Mouse (Mus musculus) intestine, postnatal 0 days (tissue): ENCODE measurements around the gene Usp21. TPM values are rescaled to one million over a fixed set of nuclear protein-coding genes. Genes with fewer than 3 reads are reported as not detected.

ENCODE experiments used
- ATAC-seq: fragments of 200-750 bp; cut with Nextera tagmentation; 2 replicates; pipeline ENCODE4 v1.8.0; 2017; ENCODE audit warnings: mild to moderate bottlenecking, moderate TSS enrichment, moderate library complexity
- H3K27ac ChIP-seq: fragments of 300-500 bp; sonication (generic); 2 replicates; pipeline ENCODE4 v1.5.1; 2014; ENCODE audit warnings: mild to moderate bottlenecking, low read depth, low read length, moderate library complexity
- H3K27me3 ChIP-seq: fragments of 300-500 bp; sonication (generic); replicated peaks from 2 replicates; pipeline ENCODE4 v1.6.1; 2014; ENCODE audit warnings: low read length, mixed read lengths; ENCODE audit not compliant: control insufficient read depth, insufficient read depth
- H3K36me3 ChIP-seq: fragments of 300-500 bp; sonication (generic); 2 replicates; pipeline ENCODE4 v1.6.1; 2014; ENCODE audit warnings: mild to moderate bottlenecking, moderate library complexity; ENCODE audit not compliant: control insufficient read depth, insufficient read depth
- H3K4me1 ChIP-seq: fragments of 300-500 bp; sonication (generic); replicated peaks from 2 replicates; pipeline ENCODE4 v1.6.1; 2014; ENCODE audit warnings: antibody characterized with exemption, low read length, mixed read lengths; ENCODE audit not compliant: control insufficient read depth, insufficient read depth
- H3K4me2 ChIP-seq: fragments of 300-500 bp; sonication (generic); replicated peaks from 2 replicates; pipeline ENCODE4 v1.6.1; 2014; ENCODE audit warnings: low read depth, mild to moderate bottlenecking, moderate library complexity
- H3K4me3 ChIP-seq: fragments of 300-500 bp; sonication (generic); 2 replicates; pipeline ENCODE4 v1.5.1; 2014; ENCODE audit warnings: low read depth, low read length
- H3K9ac ChIP-seq: fragments of 300-500 bp; sonication (generic); 2 replicates; pipeline ENCODE4 v1.6.1; 2014; ENCODE audit warnings: mild to moderate bottlenecking, low read depth, low read length
- H3K9me3 ChIP-seq: fragments of 300-500 bp; sonication (generic); 2 replicates; pipeline ENCODE4 v1.6.1; 2016; ENCODE audit warnings: mixed run types; ENCODE audit not compliant: control insufficient read depth
- CTCF ChIP-seq: sonication (generic); IDR thresholded peaks from 2 replicates; pipeline ENCODE4 v1.5.1; 2016; ENCODE audit warnings: low read depth, mild to moderate bottlenecking, control low read depth, antibody characterized with exemption, moderate library complexity
- WGBS: fragments of 180-500 bp; shearing (Covaris S2); extraction: QIAGEN DNeasy Blood & Tissue Kit; methylation state at CpG from one replicate; pipeline ENCODE4 v1.1.7; 2014; 5-methylcytosine and 5-hydroxymethylcytosine counted together
- polyA plus RNA-seq: library from polyadenylated mRNA; unstranded; fragments of >200 nt; fragmentation: Nextera tagmentation; extraction: Ambion mirVana; gene quantifications from 2 replicates; pipeline ENCODE4 v1.2.1, GENCODE M21; 2015

Usp21 gene
- polyA plus RNA-seq, 1 experiment from 2014 or later = 20.4 TPM

DNA sequence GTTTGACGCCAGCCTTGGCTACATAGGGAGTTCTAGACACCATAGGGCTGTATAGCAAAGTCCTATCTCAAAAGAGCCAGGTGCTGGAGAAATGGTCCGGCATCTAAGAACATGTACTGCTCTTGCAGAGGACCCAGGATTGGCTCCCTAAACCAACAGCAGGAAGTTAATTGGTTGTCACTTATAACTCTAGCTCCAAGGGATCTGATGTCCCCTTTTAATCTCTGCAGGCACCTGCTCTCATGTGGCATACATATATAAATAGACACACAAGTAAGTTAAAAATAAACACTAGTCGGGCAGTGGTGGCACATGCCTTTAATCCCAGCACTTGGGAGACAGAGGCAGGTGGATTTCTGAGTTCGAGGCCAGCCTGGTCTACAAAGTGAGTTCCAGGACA lies 52.0 kb downstream of the Usp21 start:
- Histone ChIP-seq H3K4me2 (no peak overlapping the region), H3K9ac (no peak overlapping the region), H3K36me3 (peaks cover 68% of the 10 kb centered on the region), H3K27me3 (no peaks in the 10 kb centered on the region), H3K4me3 (no peak overlapping the region), H3K4me1 (no peaks in the 10 kb centered on the region), H3K27ac (no peak overlapping the region), H3K9me3 (no peaks in the 10 kb centered on the region)
- ATAC-seq = no peak
- no peak for TF ChIP-seq CTCF
- whole genome bisulfite sequencing = 83% methylated on average over 4 of the region's 4 CpGs

- WGBS = 85% methylated on average over 4 of the region's 4 CpGs
- Histone ChIP-seq H3K4me2 (no peak overlapping the region), H3K4me3 (no peak overlapping the region), H3K4me1 (no peaks in the 10 kb centered on the region), H3K9me3 (no peaks in the 10 kb centered on the region), H3K9ac (no peak overlapping the region), H3K27me3 (no peaks in the 10 kb centered on the region), H3K27ac (no peak overlapping the region), H3K36me3 (peaks cover 62% of the 10 kb centered on the region)
- TF ChIP-seq CTCF = no peak
- no peak for ATAC-seq
Observed at GRCm38 (mm10) chr1:171234538-171234937, 53.3 kb downstream of the Usp21 start.

- no peak for TF ChIP-seq CTCF
- no peaks in the 10 kb centered on the region for H3K4me1 ChIP-seq
- no peak within 1 kb of the TSS; the same call in 1 of the 2 replicates for H3K4me3 ChIP-seq
- ATAC-seq = no peak
- 90% methylated on average over 14 of the region's 14 CpGs for WGBS
- H3K9me3 ChIP-seq = no peaks in the 10 kb centered on the region
- no peak within 1 kb of the TSS for H3K9ac ChIP-seq
- no peaks in the 10 kb centered on the region for H3K27me3 ChIP-seq
- H3K36me3 ChIP-seq = peaks cover 57% of the 10 kb centered on the region
- H3K4me2 ChIP-seq = no peak within 1 kb of the TSS
- H3K27ac ChIP-seq = peak within 1 kb of the TSS; percentile 23; the same call in 1 of the 2 replicates
Observed at GRCm38 (mm10) chr1:171234126-171234525, 53.7 kb downstream of the Usp21 start, which contains the start of gene Fcer1g. TSS of gene Fcer1g (minus strand) at chr1:171234365.

DNA sequence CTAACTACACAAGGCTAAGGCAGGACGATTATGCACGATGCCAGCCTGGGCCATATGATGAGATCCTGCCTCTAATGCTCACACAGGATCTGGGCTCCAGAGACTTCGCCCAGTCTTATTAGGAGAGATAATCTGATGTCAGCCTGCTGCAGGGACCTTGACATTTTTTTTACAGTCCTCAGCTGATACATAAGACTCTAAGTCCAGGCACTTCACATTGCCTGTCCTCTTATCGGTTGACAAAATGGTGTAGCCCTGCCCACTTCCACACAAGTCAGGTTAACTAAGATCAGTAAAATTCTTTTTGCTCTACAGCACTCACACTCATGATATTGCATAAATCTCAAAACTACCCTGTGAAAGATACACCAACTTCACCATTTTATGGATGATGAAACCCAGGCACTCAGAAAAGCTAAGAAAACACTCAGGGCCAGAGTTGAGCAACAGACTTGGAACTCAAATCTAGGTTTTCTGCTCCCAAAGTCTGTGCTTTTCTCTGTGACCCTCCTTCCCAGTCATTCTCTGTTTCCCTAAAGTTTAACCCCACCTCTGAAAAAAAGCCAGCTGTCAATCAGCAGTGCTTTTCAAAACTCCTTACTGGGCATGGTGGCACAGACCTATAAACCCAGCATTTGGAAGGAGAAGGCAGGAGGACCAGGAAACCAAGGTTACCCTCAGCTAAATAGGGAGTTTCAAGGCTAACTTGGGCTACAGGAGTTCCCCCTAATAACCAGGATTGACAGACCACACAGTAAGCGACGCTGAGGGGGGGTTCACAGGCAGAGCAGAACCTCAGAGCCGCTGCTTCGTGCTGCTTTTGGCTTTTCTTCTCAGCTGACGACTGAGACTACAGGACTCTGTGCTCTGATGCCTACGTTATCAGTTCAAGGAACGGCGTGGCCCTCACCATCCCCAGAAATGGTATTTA lies 54.7 kb downstream of the Usp21 start:
- ATAC-seq = no peak
- H3K36me3 ChIP-seq = peaks cover 47% of the 10 kb centered on the region
- WGBS = 67% methylated on average over 12 of the region's 12 CpGs
- H3K27ac ChIP-seq = 0 out of 2 replicates have a peak overlapping the region, but pooled peaks have one; percentile 23
- H3K9me3 ChIP-seq = no peaks in the 10 kb centered on the region
- no peak overlapping the region for H3K4me2 ChIP-seq
- no peak for TF ChIP-seq CTCF
- no peaks in the 10 kb centered on the region for H3K27me3 ChIP-seq
- H3K4me3 ChIP-seq = no peak overlapping the region; the same call in 1 of the 2 replicates
- no peaks in the 10 kb centered on the region for H3K4me1 ChIP-seq
- H3K9ac ChIP-seq = no peak overlapping the region

- no peak for TF ChIP-seq CTCF
- H3K4me1 ChIP-seq = no peaks in the 10 kb centered on the region
- no peaks in the 10 kb centered on the region for H3K9me3 ChIP-seq
- no peak for ATAC-seq
- H3K4me3 ChIP-seq = no peak overlapping the region
- H3K4me2 ChIP-seq = no peak overlapping the region
- H3K9ac ChIP-seq = no peak overlapping the region
- no peaks in the 10 kb centered on the region for H3K27me3 ChIP-seq
- WGBS = 77% methylated on average over 5 of the region's 5 CpGs
- H3K36me3 ChIP-seq = peaks cover 40% of the 10 kb centered on the region
- H3K27ac ChIP-seq = no peak overlapping the region
Observed at GRCm38 (mm10) chr1:171232348-171232747, 55.4 kb downstream of the Usp21 start.

Other genes with a start within 250 kb of the Usp21 start
- gene Fcgr3, start 223.1 kb downstream of the Usp21 start, polyA plus RNA-seq = 13.9 and 15.8 TPM in 2 replicates
- gene Cfap126, start 174.1 kb downstream of the Usp21 start, polyA plus RNA-seq = 1.9 and 2.9 TPM in 2 replicates
- gene Sdhc, start 137.4 kb downstream of the Usp21 start, polyA plus RNA-seq = 439 and 453 TPM in 2 replicates
- 0.80 and 1.1 TPM in 2 replicates for gene Mpz, start 137.3 kb downstream of the Usp21 start, polyA plus RNA-seq
- 29.1 and 29.9 TPM in 2 replicates for gene Pcp4l1, start 91.7 kb downstream of the Usp21 start, polyA plus RNA-seq
- 30.9 and 38.9 TPM in 2 replicates for gene Nr1i3, start 74.0 kb downstream of the Usp21 start, polyA plus RNA-seq
- gene Tomm40l, start 65.5 kb downstream of the Usp21 start, polyA plus RNA-seq = 14.7 and 16.5 TPM in 2 replicates
- gene Apoa2, start 62.9 kb downstream of the Usp21 start, polyA plus RNA-seq = 9.2 and 14.1 TPM in 2 replicates
- 47.7 and 54.0 TPM in 2 replicates for gene Fcer1g, start 53.6 kb downstream of the Usp21 start, polyA plus RNA-seq
- gene Adamts4, start 37.6 kb downstream of the Usp21 start, polyA plus RNA-seq = 2.0 and 2.8 TPM in 2 replicates
- gene Ndufs2, start 36.6 kb downstream of the Usp21 start, polyA plus RNA-seq = 249 and 255 TPM in 2 replicates
- 27.0 and 27.4 TPM in 2 replicates for gene B4galt3, start 17.7 kb downstream of the Usp21 start, polyA plus RNA-seq
- 11.4 and 12.8 TPM in 2 replicates for gene Ppox, start 6.8 kb downstream of the Usp21 start, polyA plus RNA-seq
- 117 TPM in 2 replicates for gene Ufc1, start 7.0 kb upstream of the Usp21 start, polyA plus RNA-seq
- gene Dedd, start 41.2 kb upstream of the Usp21 start, polyA plus RNA-seq = 28.1 and 29.9 TPM in 2 replicates
- 60.1 and 66.5 TPM in 2 replicates for gene Nit1, start 57.7 kb upstream of the Usp21 start, polyA plus RNA-seq
- gene Pfdn2, start 57.7 kb upstream of the Usp21 start, polyA plus RNA-seq = 69.5 and 73.1 TPM in 2 replicates
- 0.48 and 0.82 TPM in 2 replicates for gene Klhdc9, start 72.8 kb upstream of the Usp21 start, polyA plus RNA-seq
- 0.38 and 0.48 TPM in 2 replicates for gene Nectin4, start 82.1 kb upstream of the Usp21 start, polyA plus RNA-seq
- 1.3 TPM in 2 replicates for gene Arhgap30, start 101.0 kb upstream of the Usp21 start, polyA plus RNA-seq
- gene Usf1, start 123.3 kb upstream of the Usp21 start, polyA plus RNA-seq = 35.1 and 36.5 TPM in 2 replicates
- gene Tstd1, start 130.9 kb upstream of the Usp21 start, polyA plus RNA-seq = 1.7 and 2.8 TPM in 2 replicates
- gene F11r, start 149.5 kb upstream of the Usp21 start, polyA plus RNA-seq = 72.5 and 83.1 TPM in 2 replicates
- 15.4 and 16.1 TPM in 2 replicates for gene Alyref2, start 215.5 kb upstream of the Usp21 start, polyA plus RNA-seq
- 2.5 and 3.0 TPM in 2 replicates for gene Itln1, start 247.3 kb upstream of the Usp21 start, polyA plus RNA-seq